Mouse (Mus musculus) ZHBTc4 (cell line): ENCODE results near the gene Siglec1.
A peak's percentile ranks its signal among the peaks of the same experiment; 100 is the strongest.
"Not testable (repeated sequence)": the region's sequence is repeated elsewhere in the genome, so short reads cannot be mapped to it uniquely, and the experiment has no call there.

Experiments used
- DNase-seq: peaks from one replicate; pipeline ENCODE4 v3.0.0-alpha.2; 2011; ENCODE audit warnings: low read depth, low spot score

Siglec1 gene

DNA sequence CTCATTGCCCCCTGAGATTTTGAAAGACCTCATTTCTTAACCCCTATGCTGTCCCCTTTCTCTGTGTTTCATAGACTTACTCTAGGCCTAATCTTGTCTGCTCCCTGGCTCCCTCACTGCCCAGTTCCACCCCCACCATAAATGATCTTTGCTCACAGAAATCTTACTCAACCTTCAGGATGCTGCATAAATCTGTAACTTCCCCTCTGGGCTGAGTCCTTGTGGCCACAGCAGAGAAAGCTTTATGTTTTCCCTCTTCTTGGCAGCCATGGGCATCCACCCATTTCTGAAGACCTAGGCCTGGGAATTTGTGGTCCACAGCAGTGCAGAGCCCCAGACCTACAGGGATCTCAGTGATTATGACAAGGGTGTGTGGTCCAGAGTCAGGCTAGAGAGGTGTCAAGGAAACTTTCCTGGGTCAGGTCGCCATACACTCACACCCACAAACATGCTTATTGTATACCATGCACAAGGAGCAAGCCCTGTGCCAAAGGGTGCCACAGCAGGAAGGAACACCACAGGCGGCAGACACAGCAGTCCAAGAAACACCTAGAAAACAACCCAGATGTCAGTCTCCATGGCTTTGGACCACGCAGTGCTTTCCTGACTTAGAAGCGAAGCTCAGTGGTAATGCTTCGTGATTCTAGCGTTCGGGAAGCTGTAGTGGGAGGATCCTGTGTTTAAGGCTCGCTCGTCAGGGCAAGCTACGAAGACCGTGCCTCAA lies at the start of gene Siglec1:
Gene Siglec1 (minus strand): TSS at position 99 of the 724 bp plus-strand sequence.
- DNase-seq, result no peak

DNA sequence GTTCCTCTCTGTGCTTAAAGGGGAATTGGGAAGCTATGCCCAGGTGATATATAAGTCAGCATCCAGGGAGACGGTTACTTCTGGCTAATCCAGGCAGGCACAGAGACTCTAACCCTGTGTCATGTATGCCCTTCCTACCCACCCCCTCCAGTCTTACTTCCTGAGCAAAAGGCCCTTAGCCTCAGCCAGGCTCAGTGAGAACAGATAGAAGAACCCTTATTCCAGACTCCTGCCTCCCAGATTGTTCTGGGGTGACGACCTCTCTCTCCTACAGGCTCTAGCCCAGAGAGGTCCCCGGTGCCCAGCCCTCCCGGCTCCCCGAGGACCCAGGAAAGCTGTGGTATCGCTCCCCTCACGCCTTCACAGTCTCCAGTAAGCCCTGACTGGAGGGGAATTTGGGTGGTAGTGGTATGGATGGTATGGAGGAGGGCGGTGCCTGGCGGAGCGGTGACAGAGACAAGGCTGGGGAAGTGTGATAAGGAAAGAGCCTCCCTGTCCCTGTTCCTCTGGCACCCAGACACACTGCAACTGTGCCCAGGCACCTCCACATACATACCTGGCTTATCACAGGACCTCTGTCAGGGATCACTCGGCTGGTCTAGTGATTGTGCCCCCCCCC lies 49.1 kb upstream of the Siglec1 start:
- no peak for DNase-seq

DNA sequence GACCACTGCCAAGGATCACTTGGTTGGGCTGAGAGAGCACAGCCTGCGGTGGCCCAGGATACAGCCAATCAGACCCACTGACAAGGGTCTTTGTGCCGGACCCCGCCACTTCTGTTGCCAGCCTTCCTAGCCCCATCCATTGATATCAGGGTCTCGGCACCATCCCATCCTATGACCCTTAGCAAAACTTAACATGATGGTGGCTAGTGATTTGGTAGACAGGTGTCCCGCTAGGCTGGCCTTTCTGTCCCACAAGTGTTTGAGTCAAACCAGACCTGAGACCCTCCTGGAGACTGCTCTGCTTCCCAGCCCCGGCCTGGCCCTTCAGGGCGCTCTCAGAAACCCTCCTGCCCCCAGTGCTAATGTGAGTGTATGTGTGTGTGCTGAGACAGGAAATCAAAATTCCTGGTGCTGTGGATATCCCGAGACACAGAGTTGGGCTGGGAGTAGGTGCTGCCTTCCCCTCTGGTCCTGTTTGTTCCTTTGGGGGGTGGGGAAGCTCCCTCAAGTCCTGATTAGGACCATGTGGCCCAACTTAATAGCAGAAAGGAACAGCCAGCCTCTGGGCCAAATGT lies 48.3 kb upstream of the Siglec1 start:
- DNase-seq, result no peak

DNA sequence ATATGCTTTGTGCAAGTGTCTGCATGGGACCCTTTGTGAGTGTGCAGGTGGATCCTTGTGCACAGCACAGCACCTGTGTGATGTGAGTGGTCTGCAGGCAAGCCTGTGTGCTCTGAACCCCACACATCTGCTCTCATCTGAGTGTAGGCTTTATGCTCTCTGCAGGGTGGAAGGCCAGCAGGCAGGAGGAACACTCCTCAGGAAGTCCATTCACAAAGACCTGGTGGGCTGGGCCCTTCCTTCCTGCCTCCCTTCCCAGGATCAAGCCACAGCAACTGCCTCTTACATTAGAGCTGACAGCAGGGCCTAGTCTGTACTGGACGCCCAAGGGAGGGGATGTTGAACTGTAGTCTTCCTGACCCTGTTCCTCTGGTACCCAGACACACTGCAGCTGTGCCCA lies 47.8 kb upstream of the Siglec1 start:
- DNase-seq, result no peak

DNA sequence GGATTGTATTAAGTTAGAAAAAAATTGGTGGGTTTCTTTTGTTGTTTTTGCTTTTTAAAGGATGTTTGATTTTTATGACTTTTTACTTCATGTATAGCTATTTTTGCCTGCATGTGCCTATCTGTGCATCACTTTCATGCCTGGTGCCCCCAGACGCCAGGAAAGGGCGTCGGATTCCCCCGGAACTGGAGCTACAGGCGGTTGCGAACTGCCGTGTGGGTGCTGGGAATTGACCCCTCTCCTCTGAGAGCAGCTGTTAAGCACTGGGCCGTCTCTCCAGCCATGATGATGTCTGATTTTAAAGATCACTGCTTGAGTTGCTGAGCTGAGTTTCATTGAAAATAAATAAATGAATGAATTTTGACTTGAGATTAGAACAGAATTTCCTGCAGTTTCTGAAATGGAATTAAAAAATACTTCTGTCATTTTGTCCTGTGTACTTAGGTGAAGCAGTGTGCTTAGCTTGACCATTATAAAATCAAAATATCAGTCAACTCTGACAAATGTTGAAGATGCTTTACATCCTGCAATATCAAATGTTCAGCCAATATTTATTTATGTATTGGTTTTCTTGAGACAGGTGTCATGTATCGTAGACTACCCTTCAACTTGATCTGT lies 46.5 kb upstream of the Siglec1 start, which contains the start of gene Gm11037:
Gene Gm11037 (plus strand): TSS at position 568 of the 618 bp plus-strand sequence.
- no peak for DNase-seq

DNA sequence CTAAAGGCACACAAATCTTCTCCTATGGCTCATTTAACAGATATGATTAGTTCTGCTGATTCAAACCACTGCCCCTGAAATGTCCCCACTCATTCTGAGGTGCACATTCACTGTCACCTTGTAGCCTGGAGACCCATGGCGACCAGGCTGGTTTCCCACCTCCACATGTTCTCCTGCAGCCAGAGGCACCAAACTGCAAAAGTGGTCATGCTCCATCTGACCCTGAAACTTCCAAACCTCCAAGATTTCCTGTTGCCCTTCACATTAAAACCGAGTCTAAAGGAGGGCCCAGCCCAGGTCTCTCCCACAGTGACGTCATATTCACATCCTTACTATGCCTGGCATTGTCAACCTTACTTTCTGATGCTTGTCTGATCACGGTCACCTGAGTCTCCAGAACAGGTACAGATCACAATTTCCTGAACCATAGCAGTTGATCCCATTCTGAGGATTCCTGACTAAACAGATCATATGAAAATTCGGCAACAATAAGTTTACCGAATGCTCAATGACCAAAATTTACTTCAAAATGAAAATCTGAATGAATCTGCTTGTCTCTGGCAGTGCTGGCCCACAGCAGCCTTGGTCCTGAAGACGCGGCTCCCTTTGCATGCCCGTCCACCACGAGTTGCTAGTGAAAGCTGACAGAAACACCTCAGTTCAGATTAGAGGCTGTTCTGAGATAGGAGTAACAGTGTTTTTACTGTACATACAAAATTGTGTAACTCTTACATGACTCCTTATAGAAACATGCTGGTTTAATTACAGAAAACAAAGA lies 45.7 kb upstream of the Siglec1 start:
- DNase-seq, result no peak

DNA sequence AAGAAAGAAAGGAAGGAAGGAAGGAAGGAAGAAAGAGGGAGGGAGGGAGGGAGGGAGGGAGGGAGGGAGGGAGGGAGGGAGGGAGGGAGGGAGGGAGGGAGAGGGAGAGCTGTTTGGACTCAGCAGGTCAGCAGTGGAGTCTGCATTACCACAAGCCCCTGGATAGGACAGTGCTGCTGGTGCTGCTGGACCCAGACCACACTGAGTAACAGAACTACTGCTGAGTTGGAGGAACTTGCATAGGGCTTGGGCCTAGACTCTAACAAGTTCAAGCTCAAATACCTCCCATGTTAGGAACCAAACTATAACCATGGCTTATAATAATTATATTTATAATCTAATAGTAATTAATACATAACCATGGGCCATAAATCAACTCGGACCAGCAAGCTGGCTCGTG lies 44.3 kb upstream of the Siglec1 start:
- no peak for DNase-seq

DNA sequence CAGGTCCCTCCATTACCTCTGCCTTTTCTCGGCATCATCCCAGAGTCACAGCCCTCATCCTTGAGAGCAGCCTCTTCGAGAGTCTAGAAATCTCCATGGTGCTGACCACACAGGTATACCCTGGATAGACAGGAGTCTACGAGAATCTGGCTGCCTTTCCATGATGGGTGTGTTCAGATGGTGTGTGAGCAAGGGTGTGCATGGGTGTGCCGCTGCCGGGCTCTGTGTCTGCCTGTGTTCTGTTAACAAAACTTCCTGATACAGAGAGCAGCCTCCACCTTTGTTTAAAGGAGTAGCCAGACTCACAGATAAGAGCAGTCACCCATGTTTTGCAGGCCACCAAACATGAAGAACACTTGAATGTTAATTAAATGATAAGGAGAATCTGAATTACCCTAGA lies 43.3 kb upstream of the Siglec1 start:
- no peak for DNase-seq

DNA sequence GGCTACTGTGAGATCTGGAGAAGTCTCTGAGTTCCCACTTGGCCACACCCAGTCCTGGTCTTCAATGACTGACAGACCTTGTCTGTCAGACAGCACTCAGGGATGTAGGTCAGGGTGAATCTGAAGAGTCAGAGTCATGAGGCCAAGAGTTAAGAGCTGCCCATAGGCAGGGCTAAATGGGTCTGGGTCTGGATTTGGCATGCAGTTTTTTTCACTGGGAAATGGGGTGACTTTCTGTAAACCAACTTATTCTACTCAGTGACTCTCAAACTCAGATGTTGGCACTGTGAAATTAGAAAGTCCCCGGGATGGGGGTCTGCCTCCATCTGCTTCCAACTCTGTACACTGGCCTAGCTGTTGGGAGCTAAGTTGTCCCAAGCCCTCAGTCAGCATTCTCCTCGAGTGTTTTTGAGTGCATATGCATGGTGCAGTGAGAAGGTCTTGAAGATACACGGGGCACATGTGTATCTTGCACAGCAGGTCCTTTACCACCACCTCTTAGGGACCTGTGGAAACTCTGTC lies 42.1 kb upstream of the Siglec1 start:
- DNase-seq, result no peak

DNA sequence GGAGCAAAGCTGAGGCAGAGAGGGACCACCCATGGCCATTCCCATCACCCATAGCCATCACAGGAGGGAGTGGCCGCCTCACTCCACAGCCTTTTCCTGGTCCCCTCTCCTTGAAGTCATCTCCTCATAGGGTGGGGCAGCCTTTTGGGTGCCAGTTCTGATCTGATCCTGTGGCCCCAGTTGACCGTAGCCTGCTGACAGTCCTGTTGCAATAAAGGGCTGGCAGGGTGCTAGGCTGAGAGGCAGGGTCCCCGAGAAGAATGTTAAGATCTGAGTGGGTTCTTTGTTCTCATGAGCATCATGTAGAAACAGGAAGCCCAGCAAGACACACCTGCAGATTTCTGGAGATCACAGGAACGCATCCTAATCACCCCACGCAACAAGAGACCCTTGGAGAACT lies 41.6 kb upstream of the Siglec1 start:
- no peak for DNase-seq

DNA sequence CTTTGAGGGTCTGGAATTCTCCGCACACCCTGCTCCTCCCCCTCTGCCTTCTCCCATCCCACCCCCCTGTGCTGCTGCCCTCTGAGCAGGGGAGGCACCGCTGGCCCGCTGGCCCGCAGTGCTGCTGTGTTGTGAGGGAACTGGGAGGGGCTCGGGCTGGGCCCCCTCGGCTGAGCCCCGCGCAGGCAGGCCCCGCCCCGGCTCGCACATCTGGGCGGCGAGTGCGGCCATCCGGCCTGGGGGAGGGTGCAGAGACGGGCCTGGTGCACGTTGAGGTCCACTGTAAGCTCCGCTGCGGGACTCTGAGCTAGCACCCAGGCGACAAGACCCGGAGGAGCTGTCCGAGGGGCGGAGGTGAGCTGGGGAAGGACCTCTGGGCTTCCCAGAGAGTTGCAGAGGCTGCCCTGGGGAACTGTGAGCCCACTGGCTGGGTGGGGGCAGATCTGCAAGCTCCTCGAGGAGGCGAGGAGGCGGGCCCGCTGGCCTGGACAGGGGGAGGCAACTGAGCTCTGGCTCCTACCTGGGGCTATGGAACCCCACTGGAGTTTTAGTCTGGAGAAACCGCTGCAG lies 40.7 kb upstream of the Siglec1 start, which contains the start of gene Hspa12b:
Gene Hspa12b (plus strand): TSS at position 120 of the 570 bp plus-strand sequence.
- DNase-seq, result peak; percentile 26

DNA sequence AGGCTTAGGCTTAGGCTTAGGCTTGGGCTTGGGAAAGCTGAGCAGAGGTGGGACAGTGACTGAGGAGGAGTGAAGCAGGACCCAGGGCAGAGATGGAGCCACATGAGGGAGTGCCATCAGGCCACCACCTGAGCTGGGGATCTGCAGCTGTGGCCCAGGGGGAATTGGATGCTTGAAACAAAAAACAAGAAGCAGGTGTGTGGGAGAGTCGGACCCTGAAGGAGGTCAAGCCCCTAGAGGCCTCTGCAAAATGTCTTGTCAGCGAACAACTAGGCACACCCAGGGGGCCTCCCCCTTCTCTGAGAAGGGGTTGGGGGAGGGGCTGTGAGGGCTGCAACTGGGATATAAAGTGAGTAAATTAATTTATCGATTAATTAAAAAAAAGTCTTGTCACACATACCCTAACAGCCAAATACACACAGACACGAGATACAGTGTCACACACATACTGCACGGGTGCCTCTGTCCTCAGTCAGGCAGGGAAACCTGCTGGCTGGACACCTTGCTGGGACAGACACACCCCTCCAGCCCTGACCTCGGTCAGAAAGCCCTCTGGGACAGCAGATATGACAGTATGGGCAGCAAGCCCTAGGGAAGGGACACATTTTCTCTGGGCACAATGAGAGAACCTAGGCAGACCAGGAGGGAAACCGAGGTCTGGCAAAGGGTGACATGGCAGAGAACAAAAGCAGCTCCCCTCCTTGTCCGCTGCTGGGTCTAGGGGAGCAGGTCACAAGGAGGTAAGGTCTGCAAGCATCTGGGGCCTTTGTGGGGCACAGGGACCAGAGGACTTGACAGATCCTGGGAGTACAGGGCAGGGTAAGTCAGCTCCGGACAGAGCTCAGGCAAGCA lies 39.6 kb upstream of the Siglec1 start:
- DNase-seq, result no peak

DNA sequence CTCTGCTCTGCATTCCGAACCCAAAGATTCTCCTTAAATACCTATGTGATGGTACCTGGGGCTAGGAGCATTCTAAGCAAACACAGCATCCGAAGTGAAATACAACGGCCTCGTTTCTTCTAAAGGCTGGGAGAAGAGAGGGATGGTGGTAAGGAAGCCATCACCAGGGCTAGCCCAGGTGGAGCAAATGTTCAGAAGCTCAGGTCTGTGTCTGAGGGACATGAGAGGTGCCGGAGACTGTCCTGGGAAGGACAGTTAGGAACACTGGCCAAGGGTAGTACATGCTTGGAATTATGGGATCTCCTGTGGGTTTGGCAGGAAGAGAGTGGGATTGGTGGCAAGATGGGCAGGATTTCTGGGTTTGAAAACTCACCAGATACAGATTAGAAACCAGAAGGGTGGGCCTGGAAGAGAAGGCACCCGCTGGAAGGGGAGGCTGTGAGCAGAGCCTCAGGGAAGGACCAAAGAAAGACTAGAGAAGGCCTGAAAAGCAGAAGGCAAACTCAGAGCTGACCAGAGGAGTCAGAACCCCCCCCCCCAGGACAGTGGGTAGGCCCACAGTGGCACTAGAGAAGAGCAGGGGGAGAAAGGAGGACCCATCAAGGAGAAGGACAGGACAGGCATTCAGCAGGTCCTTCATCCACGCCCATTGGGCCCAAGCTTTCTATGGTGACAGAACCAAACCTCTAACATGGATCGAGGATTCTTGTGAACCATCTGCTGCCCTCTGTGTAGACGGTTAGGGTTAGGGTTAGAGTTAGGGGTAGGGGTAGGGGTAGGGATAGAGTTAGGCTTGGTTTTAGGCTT lies 38.8 kb upstream of the Siglec1 start:
- DNase-seq, result no peak

DNA sequence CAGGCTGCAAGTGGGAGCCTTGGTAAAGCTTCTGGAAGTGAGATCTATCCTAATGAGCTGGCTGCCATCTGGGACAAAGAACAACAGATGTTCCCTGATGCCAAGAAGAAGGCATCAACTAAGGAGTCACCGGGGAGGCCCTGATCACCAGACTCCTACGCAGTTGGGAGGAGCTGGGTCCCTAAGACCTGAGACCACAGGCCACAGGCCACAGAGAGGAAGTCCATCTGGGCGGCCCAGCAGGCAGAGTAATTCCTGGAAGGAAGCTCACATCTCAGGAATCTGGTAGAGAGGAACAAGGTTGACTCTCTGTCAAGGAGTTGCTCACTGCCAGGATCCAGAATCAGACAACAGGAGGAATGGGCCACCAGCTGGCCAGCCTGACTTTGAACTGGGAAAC lies 37.6 kb upstream of the Siglec1 start:
- no peak for DNase-seq

DNA sequence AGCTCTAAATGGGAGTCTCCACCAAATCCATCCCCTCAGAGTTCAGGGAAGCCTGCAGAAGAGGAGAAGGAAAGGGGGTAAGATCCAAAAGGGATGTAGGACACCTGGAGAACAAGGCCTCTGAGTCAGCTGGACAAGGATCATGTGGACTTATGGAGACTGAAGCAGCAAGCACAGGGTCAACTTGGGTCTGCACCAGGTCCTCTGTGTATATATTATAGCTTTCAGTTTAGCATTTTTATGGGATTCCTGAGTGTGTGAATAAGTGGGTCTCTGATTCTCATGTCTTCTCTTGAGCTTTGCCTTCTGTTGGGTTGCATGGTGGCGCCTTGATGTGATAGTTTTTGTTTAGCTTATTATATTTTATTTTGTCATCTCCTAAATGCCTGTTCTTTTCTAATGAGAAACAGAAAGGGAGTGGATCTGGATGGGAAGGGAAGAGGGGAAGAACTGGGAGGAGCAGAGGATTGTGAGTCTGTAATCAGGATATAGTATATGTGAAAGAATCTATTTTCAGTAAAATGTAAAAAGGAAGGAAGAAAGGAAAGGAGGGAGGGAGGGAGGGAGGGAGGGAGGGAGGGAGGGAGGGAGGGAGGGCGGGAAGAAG lies 32.5 kb upstream of the Siglec1 start:
- no peak for DNase-seq

DNA sequence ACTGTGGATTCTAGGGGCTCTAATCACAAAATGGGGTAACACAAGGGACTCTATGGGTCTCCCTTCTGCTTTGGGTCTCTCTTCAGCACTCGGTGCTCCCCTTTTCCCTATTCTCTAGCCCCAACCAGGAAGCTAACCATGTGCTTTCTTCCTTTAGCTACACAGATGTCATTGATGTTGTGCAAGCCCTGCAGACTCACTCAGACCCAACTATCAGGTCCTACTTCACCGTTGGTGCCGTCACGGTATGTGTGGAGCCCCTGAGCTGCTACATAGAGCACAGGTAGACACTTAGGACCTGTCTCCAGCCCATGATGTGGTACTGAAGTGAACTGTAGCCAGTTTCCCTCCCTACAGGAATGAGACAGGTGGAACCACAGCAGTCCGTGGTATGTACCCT lies 19.4 kb upstream of the Siglec1 start:
- DNase-seq, result no peak

DNA sequence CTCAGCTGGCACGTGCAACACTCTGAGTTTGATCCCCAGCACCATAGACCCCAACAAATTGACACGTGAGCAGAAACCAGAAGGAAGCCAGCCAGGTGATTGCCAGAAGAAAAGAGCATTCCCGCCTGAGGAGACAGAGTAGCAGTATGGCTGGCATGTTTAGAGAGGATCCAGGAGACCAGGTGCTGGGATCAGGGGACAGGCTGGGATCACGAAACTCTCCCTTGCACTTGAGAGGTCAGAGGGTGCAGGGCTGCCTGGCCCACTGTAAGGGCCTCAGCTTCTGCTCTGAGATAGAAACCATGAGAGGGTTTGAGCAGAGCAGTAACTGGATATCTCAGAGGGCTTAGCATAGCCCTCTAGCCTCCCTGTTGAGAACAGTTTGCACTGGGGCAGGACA lies 18.5 kb upstream of the Siglec1 start:
- not testable (repeated sequence) for DNase-seq

DNA sequence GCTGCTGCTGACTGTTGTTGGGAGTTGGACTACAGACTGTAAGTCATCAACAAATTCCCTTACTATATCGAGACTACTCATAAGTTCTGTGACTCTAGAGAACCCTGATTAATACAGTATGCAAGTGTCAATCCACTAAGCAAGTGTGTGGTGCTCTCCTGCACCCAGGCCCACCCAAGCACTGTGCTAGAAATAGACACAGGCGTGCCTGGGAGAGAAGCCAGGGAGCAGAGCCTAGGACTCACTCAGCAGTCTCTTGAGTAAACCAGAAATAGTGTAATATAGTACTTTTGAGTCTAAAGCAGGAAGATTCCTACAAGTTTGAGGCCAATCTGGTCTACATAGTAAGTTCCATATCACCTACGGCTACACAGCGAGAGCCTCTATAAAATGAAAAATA lies 17.5 kb upstream of the Siglec1 start:
- DNase-seq, result no peak

DNA sequence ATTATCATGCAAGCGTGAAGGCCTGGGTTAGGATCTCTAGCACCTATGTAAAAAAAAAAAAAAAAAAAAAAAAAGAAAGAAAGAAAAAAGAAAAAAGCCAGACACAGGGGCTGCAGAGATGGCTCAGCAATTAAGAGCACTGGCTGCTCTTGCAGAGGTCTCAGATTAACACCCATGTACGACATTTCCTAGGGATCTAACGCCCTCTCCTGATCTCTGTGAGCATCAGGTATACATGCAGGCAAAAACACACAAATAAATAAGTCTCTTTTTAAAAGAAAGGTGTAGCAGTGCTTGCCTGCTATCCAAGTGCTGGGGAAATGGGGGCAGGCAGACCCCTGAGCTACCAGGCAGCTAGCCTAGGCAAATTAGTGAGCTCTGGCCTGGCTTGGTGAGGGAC lies 15.0 kb upstream of the Siglec1 start:
- no peak for DNase-seq
